Mouse (Mus musculus) brain, embryonic 14.5 days (tissue): ENCODE results near the gene Slc9a4.

Experiments
- CTCF ChIP-seq: fragments of 200-500 bp; IDR thresholded peaks from 2 replicates; pipeline ENCODE4 v1.5.1; 2012; ENCODE audit warnings: inconsistent platforms, mild to moderate bottlenecking, moderate library complexity, borderline replicate concordance; ENCODE audit not compliant: insufficient read depth, insufficient read length; ENCODE audit errors: extremely low read depth
- POLR2A ChIP-seq: fragments of 200-500 bp; IDR thresholded peaks from 2 replicates; pipeline ENCODE4 v1.6.1; 2012; ENCODE audit warnings: mild to moderate bottlenecking, inconsistent platforms, borderline replicate concordance; ENCODE audit not compliant: poor library complexity, insufficient read depth, insufficient read length, severe bottlenecking; ENCODE audit errors: extremely low read depth

GRCm38 (mm10) chr1:40632407-40633062 is 52.7 kb downstream of the Slc9a4 start:
- no peak for TF ChIP-seq POLR2A
- no peak for TF ChIP-seq CTCF
